Mouse (Mus musculus): ENCODE results near the gene Cdiptos.

Cdiptos gene

DNA sequence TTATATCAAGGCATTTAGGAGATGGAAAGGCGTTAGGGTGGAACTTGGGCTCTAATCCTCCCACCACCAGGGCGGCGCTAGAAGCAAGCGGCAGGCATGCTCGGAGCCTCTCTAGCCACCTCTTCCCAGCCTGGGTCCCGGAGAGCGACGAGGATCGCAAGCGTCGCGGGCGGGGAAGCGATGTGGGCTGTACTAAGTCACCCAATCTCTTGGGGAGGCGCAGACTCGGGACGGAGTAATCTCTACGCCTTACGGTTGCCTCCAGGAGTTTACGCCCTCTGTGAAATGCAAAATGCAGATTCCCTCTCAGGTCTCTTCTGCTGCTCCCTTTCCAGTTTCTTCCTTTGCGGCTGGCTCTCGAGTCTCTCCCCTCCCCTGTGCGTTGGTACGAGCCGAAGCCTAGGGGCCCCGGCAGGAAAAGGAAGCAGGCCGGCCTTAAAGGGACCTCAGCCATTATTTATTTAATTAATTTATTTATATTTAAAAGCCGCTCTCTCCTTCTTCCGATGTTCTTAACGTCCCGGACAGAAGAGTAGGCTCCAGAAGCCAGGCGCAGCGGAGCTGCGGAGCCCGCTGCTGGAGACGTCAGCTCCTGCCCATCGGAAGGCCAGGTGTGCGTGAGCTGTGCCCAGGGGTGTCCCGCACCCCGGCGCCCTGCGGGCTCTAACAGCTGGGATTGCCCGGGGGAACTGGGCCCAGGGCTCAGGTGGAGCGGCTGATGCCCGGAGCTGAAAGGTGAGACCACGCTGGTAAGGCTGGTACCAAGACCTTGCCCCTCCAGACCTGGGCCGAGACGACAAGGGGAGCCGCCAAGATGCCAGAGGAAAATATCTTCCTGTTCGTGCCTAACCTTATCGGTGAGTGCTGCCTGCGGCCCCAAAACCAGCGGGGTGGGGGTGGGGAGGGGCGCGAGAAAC is at the start of gene Cdiptos:
Gene Cdiptos (minus strand): TSS at position 149 of the 917 bp plus-strand sequence.
- in situ Hi-C loops (cut with MboI; ENCODE audit: low sequenced_read_pairs), result no loop called here

DNA sequence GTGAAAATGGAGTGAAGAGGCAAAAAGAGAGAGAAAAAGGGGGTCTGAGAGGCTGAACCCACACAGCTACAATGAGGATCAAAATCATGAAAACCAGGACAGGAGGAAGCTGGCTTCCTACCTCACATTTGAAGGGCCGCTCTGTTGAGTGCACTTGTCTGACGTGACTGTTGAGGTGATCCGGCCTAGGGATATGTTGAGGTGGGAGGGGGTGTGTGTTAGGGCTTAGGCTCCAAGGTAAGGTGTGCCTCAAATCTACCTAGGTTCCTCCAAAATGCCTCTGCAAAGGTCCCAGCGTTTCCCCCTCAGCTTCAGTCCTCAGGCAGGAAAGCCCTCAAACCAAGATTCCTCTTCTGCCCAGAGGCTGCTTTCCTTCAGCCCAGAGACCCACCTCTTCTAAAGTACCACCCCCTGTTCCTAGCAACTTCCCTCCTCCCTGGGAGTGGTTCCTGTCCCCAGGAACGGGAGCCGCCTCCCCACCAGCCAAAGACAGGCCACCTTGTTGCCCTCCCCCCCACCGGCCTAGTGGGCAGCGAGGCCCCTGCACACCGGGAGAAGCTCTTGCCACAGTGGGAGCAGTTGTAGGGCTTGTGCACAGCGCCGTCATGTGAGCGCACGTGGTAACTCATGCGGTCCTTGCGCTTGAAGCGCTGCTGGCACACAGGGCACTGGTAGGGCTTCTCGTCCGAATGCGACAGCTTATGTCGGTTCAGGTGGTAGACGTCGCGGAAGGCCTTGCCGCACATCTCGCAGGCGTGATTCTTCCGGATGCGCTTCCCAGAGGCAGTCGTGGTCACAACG is 49.1 kb upstream of the Cdiptos start:
- in situ Hi-C loops (cut with MboI; ENCODE audit: low sequenced_read_pairs), result no loop called here

DNA sequence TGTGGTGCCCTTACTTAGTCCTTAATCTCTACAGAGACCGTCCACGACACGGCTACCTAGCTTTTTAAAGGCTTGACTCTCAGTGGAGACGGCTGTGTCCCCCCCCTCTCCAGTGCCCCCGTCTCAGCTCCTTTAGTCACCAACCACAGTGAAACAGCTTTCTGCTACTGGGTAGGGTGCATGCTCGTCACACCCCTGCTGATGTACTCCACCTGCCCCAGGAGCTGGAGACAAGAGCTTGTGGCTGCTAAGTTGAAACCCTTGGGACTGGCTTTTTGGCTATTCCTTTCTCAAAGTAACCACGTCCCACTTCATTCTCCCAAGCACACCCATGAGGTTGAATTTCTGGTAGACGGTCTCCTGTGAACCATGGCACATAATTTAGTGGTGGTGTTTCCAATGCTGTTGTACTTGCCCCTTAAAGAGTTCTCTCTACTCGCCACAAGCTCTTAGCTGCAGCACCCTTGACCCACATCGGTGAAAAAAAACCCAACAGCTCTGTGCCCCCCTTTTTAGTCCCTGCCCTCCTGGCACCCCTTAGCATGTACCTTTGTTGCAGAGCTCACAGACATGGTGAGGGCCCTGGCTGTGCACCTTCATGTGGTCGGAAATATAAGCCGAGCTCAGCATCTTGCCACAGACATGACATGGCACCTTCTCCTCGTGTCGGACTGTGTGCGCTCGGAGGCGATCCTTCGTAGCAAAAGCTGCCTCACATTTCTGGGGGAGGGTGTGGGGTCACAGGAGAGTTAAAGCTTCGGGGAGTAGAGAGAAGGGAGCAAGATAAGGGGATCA is 48.2 kb upstream of the Cdiptos start:
- in situ Hi-C loops (cut with MboI; ENCODE audit: low sequenced_read_pairs), result no loop called here

DNA sequence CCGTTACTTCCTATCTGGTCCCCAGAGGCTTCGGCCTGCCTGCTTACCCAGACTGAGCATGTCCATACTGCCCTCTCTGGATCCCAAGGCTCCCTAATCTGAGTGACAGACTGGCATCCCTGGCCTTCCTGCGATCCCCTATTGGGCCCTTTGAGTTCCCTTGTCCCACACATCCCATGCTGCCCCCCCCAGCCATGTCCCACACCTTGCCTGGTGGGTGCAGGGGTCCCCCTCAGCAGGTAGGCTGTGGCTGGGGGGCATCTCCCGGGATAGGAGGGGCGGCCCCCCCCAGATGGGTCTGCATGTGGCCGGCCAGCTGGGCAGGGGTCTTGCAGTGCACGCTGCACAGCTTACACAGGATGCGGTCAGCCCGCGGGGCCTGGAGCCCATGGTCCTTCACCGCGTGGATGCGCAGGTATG is 47.4 kb upstream of the Cdiptos start:
- in situ Hi-C loops (cut with MboI; ENCODE audit: low sequenced_read_pairs), result no loop called here

DNA sequence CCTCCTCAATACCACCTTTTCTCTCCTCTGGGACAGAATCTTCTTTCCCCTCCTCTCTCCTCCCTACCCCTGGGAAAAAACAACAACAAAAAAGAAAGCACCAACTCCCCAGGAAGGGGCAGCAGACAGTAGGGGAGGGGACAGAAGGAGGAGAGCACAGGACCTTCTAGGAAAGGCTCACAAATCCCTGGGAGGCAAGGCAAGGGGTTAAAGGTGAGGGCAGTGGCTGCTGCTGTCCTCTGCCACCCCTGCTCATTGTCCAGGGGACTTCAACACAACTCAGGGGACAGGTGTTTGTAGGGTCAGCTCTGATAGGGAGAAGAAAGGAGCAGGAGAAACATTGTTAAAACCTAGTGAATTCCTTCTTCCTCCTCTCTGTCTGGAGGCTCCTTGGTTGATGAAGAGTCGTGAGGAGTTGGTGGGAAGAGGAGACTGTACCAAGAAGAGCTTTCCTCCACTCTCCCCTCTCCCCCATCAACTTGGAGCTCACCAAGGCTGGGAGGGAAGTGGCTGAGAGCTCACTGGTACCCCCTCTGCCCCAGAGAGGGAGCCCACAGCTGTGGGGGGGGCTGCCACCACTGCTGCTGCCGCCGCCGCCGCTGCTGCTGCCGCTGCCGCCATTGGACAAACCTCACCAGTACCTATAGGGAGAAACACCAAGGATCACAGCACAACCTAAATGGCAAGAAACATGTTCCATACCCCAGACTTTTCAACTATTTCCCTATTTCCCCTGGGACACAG is 46.8 kb upstream of the Cdiptos start:
- in situ Hi-C loops (cut with MboI; ENCODE audit: low sequenced_read_pairs), result no loop called here

DNA sequence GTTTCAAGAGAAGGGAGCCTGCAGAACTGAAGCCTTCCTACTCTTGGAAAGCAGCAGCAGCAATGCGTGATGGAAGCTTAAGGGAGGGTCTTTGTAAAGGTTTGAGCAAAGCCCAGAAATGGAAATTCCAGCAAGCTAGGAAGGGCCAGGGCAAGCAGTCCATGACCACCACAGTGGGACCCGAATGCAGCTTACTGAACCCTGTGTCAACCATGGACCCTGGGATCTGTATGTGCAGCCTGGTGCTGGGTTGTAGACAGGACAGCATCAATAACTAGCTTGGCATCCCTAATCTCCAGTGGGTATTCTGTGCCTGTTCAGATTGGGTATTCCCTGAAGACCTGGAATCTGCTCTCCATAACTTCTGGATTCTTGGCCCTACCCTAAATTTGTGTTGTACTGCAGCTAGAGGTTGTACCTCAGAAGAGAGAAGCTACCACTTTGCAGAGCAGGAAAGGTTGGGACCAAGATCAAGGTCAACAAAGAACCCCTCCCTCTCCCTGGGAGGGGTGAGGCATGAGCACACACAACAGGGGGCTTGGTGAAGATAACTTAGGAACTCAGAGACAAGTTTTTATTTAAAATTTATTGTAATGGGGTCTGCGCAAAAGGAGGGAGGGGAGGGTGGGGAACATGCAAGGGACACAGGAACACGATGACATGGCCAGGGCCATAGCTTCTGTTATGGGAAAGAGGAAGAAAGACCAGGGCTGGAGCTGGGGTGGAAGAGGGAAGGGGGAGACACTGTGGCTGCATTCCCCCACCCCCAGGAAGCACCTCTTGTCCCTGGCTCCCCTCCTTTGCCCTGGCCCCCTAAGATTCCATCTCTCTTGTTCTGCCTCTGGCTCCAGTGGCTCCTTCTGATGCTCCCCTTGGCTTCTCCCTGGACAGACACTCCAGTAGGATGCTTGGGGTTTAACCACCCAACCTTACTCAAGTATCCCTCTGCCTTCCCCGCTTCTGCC is 45.9 kb upstream of the Cdiptos start:
- in situ Hi-C loops (cut with MboI; ENCODE audit: low sequenced_read_pairs), result no loop called here

DNA sequence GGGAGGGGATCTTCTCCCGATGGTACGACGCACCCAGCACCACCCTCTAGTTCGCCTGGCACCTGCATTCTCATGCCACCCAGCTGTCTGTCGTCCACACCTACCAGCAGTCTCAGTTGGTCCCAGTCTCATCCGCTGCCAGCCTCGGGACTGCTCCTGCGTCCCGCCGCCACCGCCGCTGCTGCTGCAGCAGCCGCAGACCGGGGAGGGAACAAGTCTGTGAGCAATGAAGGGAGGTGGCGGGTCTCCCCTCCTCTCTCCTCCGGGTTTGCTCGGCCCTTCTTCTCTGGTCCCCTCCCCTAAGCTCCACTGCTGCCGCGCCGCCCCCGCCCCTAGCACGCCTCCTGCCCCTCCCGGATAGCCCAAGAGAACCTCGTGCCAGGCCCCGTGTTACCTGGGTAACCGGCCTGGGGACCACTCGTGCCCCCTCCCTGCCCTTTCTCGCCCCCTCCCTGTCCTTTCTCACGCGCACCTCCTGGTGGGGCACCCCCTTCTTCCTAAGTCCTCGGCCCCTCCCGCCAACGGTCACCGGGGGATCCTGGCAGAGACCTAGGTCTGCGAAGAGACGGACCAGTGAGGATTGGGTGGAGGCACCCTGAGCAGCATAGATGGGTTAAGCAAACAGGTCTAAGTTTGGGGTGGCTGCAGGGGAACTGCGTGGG is 45.1 kb upstream of the Cdiptos start, which contains the start of the genes Gm42742 and Prrt2:
Gene Gm42742 (minus strand): TSS at position 197 of the 662 bp plus-strand sequence.
Gene Prrt2 (minus strand): TSS at position 311 of the 662 bp plus-strand sequence.
- in situ Hi-C loops (cut with MboI; ENCODE audit: low sequenced_read_pairs), result no loop called here

DNA sequence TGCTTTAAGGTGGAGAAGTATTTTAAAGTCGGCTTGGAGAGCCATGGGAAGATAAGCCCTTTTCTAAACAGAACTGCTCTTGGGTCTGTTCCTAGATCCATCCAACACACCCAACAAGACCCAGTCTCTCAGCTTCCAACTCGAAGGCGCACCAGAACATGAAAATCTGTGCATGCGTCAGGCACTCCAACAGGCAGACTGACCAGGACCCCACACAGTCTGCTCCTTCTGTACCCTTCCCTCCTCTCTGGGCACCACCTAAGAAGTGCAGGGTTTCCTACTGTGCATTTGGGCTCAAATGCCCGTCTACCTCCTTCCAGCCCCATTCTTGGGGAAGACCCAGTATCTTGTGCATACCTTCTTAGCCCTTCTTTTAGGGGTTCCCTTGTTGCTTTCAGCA is 44.6 kb upstream of the Cdiptos start:
- in situ Hi-C loops (cut with MboI; ENCODE audit: low sequenced_read_pairs), result no loop called here

DNA sequence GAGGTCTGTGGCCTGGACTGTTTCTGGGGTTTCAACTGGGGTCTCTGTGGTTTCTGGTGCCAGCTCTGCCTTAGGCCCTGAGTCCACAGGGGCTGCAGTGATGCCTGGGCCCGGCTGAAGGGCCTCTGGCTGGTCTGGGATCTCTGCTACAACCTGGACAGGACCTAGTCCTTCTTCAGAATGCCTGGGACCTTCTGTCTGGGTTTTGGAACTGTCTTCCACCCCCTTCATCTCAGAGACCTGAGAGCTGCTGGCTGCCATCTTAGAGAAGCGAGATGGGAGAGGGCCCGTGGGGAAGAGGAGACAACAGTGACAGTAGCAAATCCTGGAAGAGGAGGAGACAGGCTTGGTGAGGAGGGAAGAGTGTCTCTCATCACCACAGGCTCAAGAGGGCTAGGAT is 44.1 kb upstream of the Cdiptos start:
- in situ Hi-C loops (cut with MboI; ENCODE audit: low sequenced_read_pairs), result no loop called here

DNA sequence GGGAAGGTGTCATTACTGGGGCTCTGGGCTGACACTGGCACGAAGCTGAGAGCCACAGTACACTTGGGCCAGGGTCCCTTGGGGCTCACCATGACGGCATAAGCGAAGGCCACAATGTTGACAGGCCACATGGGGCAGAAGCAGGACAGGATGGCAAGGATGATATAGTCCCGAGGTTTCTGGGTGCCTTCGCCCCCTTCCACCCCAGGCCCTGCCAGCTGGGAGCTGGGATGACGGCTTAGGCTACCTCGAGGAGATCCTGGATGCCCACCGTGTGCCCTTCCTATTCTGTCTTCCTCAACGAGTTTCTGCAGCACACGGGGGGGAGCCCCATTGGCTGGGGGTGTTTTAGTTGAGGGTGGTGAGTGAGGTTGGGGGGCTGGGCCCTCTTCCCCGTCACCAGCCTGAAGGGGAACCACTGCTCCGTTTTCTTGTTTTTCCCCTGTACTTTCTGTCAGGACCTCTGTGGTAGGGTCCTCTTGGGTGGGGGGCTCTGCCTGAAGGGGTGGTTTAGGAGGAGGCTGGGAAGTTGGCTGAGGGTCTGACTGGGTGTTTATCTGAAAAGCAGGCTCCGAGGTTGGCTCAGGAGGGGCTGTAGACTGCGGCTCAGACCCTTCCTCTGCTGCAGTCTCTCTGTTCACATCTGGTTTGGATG is 43.5 kb upstream of the Cdiptos start:
- in situ Hi-C loops (cut with MboI; ENCODE audit: low sequenced_read_pairs), result no loop called here

DNA sequence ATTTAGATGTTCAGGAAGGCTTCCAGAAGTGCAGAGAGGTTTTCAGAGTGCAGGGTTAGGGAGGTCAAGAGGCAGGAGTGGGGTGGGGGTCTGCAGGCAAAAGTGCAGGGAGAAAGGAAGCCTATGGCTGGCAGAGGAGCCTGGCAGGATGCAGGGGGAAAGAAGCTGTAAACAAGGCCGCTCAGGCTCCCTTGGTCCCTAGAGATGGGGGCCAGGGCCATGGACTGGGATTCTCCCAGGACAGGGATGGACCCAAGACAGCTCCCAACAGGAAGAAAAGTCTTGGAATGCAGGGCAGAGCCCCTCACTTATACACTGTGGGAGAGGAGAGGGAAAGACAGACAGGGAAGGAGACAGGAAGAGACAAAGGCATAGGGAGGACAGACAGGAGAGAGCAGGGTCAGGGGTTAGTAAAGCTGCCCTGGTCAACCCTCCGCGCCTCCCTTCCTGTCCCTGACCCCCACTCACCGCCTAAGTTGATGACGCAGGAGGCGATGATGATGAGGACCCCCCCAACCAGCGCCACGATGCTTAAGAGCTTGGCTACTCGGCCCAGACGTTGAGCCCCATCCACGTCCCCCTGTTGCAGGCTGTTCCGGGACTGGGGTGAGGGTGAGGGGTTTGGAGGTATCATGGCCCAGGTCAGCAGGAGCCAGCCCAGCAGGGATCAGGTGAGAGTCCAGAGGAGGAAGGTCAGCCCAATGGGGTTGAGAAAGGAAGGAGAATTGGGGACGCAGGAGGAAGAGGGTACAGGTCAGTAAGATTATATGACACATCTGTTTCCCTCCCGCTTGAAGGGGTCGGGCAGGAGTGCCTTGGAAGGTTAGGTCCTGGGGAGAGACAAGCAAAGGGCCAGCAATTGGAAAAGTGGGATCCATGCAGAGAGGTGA is 42.8 kb upstream of the Cdiptos start:
- in situ Hi-C loops (cut with MboI; ENCODE audit: low sequenced_read_pairs), result no loop called here

DNA sequence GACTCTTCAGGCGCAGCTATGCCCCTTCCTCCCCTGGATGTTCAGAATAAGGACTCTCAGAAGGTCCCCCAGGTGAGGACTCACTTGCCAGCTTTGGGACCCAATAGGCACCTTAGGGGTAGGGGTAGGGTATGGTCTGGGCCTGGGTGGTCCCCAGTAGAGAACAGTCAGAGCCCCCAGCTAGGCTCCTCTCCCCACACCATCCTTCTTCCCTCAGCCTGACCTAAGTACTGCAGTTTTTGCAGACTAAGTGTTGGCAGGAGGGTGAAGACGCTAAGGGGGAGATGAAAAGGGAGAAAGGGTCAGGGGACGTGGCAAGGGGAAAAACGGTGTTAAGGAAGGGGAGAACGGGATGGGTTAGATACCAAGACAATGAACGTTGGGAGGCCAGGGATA is 42.0 kb upstream of the Cdiptos start:
- in situ Hi-C loops (cut with MboI; ENCODE audit: low sequenced_read_pairs), result no loop called here

DNA sequence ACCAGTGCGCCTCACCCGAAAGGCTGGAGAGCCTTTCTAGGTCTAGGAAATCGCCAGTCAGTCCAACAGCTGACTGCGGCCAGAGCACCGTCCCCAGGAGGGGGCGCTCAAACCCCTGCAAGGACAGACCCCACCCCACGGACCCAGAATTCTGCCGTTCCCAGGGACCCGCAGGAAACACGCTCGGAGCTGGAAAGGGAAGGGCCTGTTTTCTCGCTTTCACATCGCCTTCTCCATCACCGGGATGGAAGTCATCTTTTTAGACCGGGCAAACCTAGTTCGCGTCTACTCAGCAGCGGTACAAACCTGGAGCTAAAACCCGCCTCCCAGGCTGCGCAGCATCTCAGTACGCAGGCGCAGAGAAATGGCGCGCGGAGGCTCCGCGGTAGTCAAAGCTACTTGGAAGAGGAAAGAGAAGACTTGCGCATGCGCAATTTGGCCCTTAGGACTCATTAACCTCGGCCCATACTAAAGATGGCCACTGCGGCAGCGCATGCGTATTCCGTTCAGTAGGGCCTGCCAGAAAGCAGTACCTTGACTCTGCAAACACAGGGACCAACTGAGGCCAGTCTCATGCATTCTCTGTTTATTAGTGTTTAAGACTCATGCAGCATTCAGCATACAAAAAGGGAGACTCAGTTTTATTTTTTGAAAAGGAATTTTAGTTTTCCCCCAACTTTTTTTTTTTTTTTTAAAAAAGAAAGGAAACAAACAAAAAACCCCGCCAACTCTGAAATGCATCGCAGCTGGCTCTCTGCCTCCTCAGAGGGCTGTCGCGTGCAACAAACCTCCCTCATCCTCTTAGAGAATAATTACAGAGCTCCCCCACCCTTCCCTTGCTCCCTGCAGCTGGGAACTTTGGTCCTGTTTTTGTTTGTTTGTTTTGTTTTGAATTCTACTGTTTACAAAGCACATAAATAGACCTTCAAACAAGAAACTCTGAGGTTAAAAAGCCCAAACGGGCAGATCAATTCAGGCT is 41.4 kb upstream of the Cdiptos start, which contains the start of gene Pagr1a:
Gene Pagr1a (minus strand): TSS at position 382 of the 979 bp plus-strand sequence.
- in situ Hi-C loops (cut with MboI; ENCODE audit: low sequenced_read_pairs), result no loop called here

DNA sequence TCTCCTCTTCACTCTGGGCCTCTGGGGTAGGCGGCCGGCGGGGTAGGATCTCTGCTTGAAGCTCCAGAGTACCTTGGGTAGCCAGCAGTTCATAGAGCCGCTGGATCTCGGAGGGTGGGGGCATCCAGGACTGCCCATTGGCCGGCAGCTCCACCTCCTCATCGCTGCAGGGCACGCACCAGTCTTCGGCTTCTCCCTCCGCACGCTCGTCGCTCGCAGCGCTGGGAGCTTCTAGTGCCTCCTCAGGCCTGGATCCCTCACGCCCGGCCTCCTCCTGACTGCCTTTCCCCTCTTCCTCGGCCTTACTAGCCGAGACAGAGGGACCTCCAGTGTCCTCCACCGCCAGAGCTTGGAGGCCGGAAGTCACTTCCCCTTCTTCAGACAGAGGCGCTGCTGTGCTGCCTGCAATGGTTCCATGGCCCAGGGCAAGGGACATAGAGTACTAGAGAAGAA is 40.6 kb upstream of the Cdiptos start:
- in situ Hi-C loops (cut with MboI; ENCODE audit: low sequenced_read_pairs), result no loop called here

DNA sequence TGATC is 40.4 kb upstream of the Cdiptos start, which contains the start of gene Pagr1b:
Gene Pagr1b (minus strand): TSS at position 4 of the 5 bp plus-strand sequence.
- in situ Hi-C loops (cut with MboI; ENCODE audit: low sequenced_read_pairs), result no loop called here

DNA sequence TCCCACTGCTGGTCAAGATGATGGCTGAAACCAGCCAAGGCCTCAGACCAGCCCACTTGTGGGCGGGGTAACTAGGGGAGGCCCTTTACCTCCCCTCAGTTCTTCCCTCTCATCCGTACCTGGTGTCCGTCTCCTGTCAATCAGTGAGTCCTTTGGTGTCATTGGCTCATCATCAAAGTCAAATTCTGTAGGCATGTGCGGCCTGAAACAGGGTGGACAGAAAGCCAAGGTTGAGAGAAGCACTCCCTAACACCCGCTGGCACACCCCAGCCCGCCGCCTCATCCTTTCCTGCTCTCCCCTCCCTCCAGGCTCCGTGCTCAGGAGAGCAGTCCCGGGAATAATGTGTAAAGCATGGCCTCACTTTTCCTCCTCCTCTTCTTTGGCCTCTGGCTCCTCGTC is 40.2 kb upstream of the Cdiptos start:
- in situ Hi-C loops (cut with MboI; ENCODE audit: low sequenced_read_pairs), result no loop called here
